Mouse (Mus musculus) cerebellum, adult 2 months (tissue): ENCODE measurements around the gene Slc3a1.

Source experiments
- CTCF ChIP-seq: fragments of 200-500 bp; IDR thresholded peaks from 2 replicates; pipeline ENCODE4 v1.5.1; 2011; ENCODE audit warnings: low read depth, mild to moderate bottlenecking, control low read depth, low read length, moderate library complexity, borderline replicate concordance; ENCODE audit not compliant: insufficient read depth
- POLR2A ChIP-seq: fragments of 200-500 bp; IDR thresholded peaks from 2 replicates; pipeline ENCODE4 v1.6.1; 2011; ENCODE audit warnings: low read length, control low read depth, borderline replicate concordance; ENCODE audit not compliant: insufficient read depth

DNA sequence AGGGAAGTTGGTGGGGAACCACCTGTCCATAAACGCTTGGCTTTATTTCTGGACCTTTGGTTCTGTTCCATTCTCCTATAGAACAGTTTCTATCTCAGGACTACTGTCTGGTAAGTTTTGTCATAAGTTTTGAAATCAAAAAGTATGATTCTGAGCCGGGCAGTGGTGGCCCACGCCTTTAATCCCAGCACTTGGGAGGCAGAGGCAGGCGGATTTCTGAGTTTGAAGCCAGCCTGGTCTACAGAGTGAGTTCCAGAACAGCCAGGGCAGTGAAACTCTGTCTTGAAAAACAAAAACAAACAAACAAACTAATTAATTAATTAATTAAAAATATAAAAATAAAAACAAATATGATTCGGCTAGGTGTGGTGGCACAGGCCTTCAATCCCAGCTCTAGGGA, 10.6 kb downstream of the Slc3a1 start:
- no peak for TF ChIP-seq POLR2A
- TF ChIP-seq CTCF: no peak
